Mouse (Mus musculus): Measurements from ENCODE around the gene Dcaf1.
A peak's percentile ranks its signal among the peaks of the same experiment; 100 is the strongest.

GRCm38 (mm10) chr9:106819201-106819600 is 2.5 kb upstream of the Dcaf1 start:
- peak; percentile 45; the same call in 1 of the 2 replicates for TF ChIP-seq CTCF (IDR thresholded peaks at IDR 0.05; ENCODE audit: borderline replicate concordance, insufficient read depth, low read depth, low read length)
- no peak for TF ChIP-seq POLR2A (IDR thresholded peaks at IDR 0.05; ENCODE audit: borderline replicate concordance, insufficient read depth, low read length)

All from cerebellum, adult 2 months (tissue).